Mouse (Mus musculus) cortical plate, adult 2 months (tissue): Measurements from ENCODE around the gene Kif16b.
A peak's percentile ranks its signal among the peaks of the same experiment; 100 is the strongest.

Source experiments
- CTCF ChIP-seq: fragments of 200-500 bp; IDR thresholded peaks from 2 replicates; pipeline ENCODE4 v1.5.1; 2011; ENCODE audit warnings: mild to moderate bottlenecking, control low read depth, low read length; ENCODE audit not compliant: insufficient read depth; ENCODE audit errors: extremely low read depth
- POLR2A ChIP-seq: fragments of 200-500 bp; IDR thresholded peaks from 2 replicates; pipeline ENCODE4 v1.6.1; 2011; ENCODE audit warnings: mild to moderate bottlenecking, low read length, control low read depth; ENCODE audit not compliant: insufficient read depth; ENCODE audit errors: extremely low read depth

DNA sequence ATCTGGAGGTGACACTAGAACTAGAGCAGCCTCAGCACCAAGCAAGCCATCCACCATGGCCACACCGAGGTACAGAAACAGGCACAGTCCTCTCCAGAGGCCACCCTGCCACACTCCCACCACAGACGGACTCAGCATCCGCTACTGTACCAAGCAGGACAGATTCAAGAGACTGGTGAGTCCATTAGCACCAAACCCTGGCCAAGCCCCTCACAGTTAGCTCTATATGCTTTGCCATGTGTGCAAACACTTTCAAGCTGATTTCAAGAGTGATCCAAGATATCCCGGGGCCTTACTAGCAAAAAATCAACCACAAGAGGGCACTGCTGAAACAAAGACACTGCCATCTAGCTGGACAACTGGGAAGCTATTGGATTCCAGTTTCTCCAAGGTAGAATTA lies 41.9 kb downstream of the Kif16b start:
- peak; percentile 83 for TF ChIP-seq CTCF
- TF ChIP-seq POLR2A = no peak
